Mouse (Mus musculus) embryonic facial prominence, embryonic 15.5 days (tissue): ENCODE results near the gene Bpifa5. TPM values are rescaled to one million over a fixed set of nuclear protein-coding genes. Genes with fewer than 3 reads are reported as not detected.
"Not testable (repeated sequence)": the region's sequence is repeated elsewhere in the genome, so short reads cannot be mapped to it uniquely, and the experiment has no call there.

Experiments used
- ATAC-seq: fragments of 200-750 bp; cut with Nextera tagmentation; 2 replicates; pipeline ENCODE4 v1.8.0; 2017; ENCODE audit warnings: low read depth, moderate TSS enrichment; ENCODE audit not compliant: insufficient number of reproducible peaks, low FRiP score, low TSS enrichment
- H3K27ac ChIP-seq: fragments of 300-500 bp; sonication (generic); replicated peaks from 2 replicates; pipeline ENCODE4 v1.5.1; 2015; ENCODE audit warnings: mild to moderate bottlenecking, inconsistent platforms
- H3K27me3 ChIP-seq: fragments of 300-500 bp; sonication (generic); 2 replicates; pipeline ENCODE4 v1.6.1; 2015; ENCODE audit warnings: inconsistent platforms
- H3K36me3 ChIP-seq: fragments of 300-500 bp; sonication (generic); 2 replicates; pipeline ENCODE4 v1.6.1; 2015; ENCODE audit warnings: mild to moderate bottlenecking, inconsistent platforms
- H3K4me1 ChIP-seq: fragments of 300-500 bp; sonication (generic); 2 replicates; pipeline ENCODE4 v1.6.1; 2015; ENCODE audit warnings: inconsistent platforms
- H3K4me2 ChIP-seq: fragments of 300-500 bp; sonication (generic); replicated peaks from 2 replicates; pipeline ENCODE4 v1.6.1; 2015; ENCODE audit warnings: mild to moderate bottlenecking, inconsistent platforms
- H3K4me3 ChIP-seq: fragments of 300-500 bp; sonication (generic); replicated peaks from 2 replicates; pipeline ENCODE4 v1.5.1; 2015; ENCODE audit warnings: mild to moderate bottlenecking, inconsistent platforms
- H3K9ac ChIP-seq: fragments of 300-500 bp; sonication (generic); 2 replicates; pipeline ENCODE4 v1.6.1; 2015; ENCODE audit warnings: inconsistent platforms
- H3K9me3 ChIP-seq: fragments of 300-500 bp; sonication (generic); replicated peaks from 2 replicates; pipeline ENCODE4 v1.6.1; 2016; ENCODE audit warnings: inconsistent platforms
- WGBS: fragments of 180-500 bp; shearing (Covaris S2); methylation state at CpG from one replicate; pipeline ENCODE4 v1.1.7; 2015; 5-methylcytosine and 5-hydroxymethylcytosine counted together
- polyA plus RNA-seq: library from polyadenylated mRNA; unstranded; fragments of >200 nt; fragmentation: Nextera tagmentation; extraction: Ambion mirVana; gene quantifications from 2 replicates; pipeline ENCODE4 v1.2.1, GENCODE M21; 2015

Bpifa5 gene
- not detected in 2 replicates for polyA plus RNA-seq

GRCm38 (mm10) chr2:154162307-154162706 lies at the start of gene Bpifa5:
Bpifa5 (plus strand) TSS chr2:154162607.
- no peak within 1 kb of the TSS for H3K27ac ChIP-seq
- no peak within 1 kb of the TSS for H3K4me3 ChIP-seq
- H3K4me1 ChIP-seq: no peaks in the 10 kb centered on the region
- no peak within 1 kb of the TSS for H3K4me2 ChIP-seq
- WGBS: 78% methylated on average over 8 of the region's 8 CpGs
- no peak for ATAC-seq
- H3K36me3 ChIP-seq: no peaks in the 10 kb centered on the region
- no peak within 1 kb of the TSS for H3K9ac ChIP-seq
- H3K9me3 ChIP-seq: no peaks in the 10 kb centered on the region
- no peaks in the 10 kb centered on the region for H3K27me3 ChIP-seq

- WGBS: 84% methylated on average over 3 of the region's 3 CpGs
- H3K36me3 ChIP-seq: no peaks in the 10 kb centered on the region
- H3K4me1 ChIP-seq: no peaks in the 10 kb centered on the region
- H3K27me3 ChIP-seq: no peaks in the 10 kb centered on the region
- ATAC-seq: no peak
- no peak overlapping the region for H3K4me2 ChIP-seq
- H3K9ac ChIP-seq: no peak overlapping the region
- H3K4me3 ChIP-seq: no peak overlapping the region
- H3K9me3 ChIP-seq: no peaks in the 10 kb centered on the region
- H3K27ac ChIP-seq: no peak overlapping the region
Measured at GRCm38 (mm10) chr2:154117381-154117780, 45.0 kb upstream of the Bpifa5 start.

GRCm38 (mm10) chr2:154130120-154130519 lies 32.3 kb upstream of the Bpifa5 start, which contains the start of gene Bpifa3:
Bpifa3 (plus strand) TSS chr2:154130336.
- no peaks in the 10 kb centered on the region for H3K9me3 ChIP-seq
- H3K36me3 ChIP-seq: no peaks in the 10 kb centered on the region
- no peaks in the 10 kb centered on the region for H3K27me3 ChIP-seq
- H3K4me1 ChIP-seq: no peaks in the 10 kb centered on the region
- H3K27ac ChIP-seq: no peak within 1 kb of the TSS
- no peak within 1 kb of the TSS for H3K4me3 ChIP-seq
- H3K9ac ChIP-seq: no peak within 1 kb of the TSS
- no peak within 1 kb of the TSS for H3K4me2 ChIP-seq
- WGBS: 60% methylated on average over 2 of the region's 2 CpGs
- no peak for ATAC-seq

GRCm38 (mm10) chr2:154142580-154142979 lies 19.8 kb upstream of the Bpifa5 start, which contains the start of gene Bpifa1:
Bpifa1 (plus strand) TSS chr2:154142880.
- Histone ChIP-seq H3K4me1 (no peaks in the 10 kb centered on the region), H3K27ac (no peak within 1 kb of the TSS), H3K4me3 (no peak within 1 kb of the TSS), H3K36me3 (no peaks in the 10 kb centered on the region), H3K9me3 (no peaks in the 10 kb centered on the region), H3K9ac (no peak within 1 kb of the TSS), H3K27me3 (no peaks in the 10 kb centered on the region), H3K4me2 (no peak within 1 kb of the TSS)
- ATAC-seq: no peak
- 79% methylated on average over 4 of the region's 4 CpGs for WGBS

GRCm38 (mm10) chr2:154143735-154144134 lies 18.7 kb upstream of the Bpifa5 start:
- Histone ChIP-seq H3K4me3 (no peak overlapping the region), H3K27me3 (no peaks in the 10 kb centered on the region), H3K4me1 (no peaks in the 10 kb centered on the region), H3K9me3 (no peaks in the 10 kb centered on the region), H3K9ac (no peak overlapping the region), H3K4me2 (no peak overlapping the region), H3K36me3 (no peaks in the 10 kb centered on the region), H3K27ac (no peak overlapping the region)
- ATAC-seq: no peak
- 72% methylated on average over 3 of the region's 3 CpGs for WGBS

- Histone ChIP-seq H3K4me1 (no peaks in the 10 kb centered on the region), H3K4me3 (no peak overlapping the region), H3K9me3 (no peaks in the 10 kb centered on the region), H3K27me3 (no peaks in the 10 kb centered on the region), H3K27ac (no peak overlapping the region), H3K36me3 (no peaks in the 10 kb centered on the region), H3K9ac (no peak overlapping the region), H3K4me2 (no peak overlapping the region)
- no peak for ATAC-seq
- 79% methylated on average over 4 of the region's 4 CpGs for WGBS
Measured at GRCm38 (mm10) chr2:154147496-154147895, 14.9 kb upstream of the Bpifa5 start.

- 25% methylated on average over 3 of the region's 3 CpGs for WGBS
- Histone ChIP-seq H3K4me2 (no peak overlapping the region), H3K9ac (no peak overlapping the region), H3K4me3 (no peak overlapping the region), H3K9me3 (no peaks in the 10 kb centered on the region), H3K27ac (no peak overlapping the region), H3K36me3 (no peaks in the 10 kb centered on the region), H3K27me3 (no peaks in the 10 kb centered on the region), H3K4me1 (no peaks in the 10 kb centered on the region)
- ATAC-seq: no peak
Measured at GRCm38 (mm10) chr2:154158433-154158832, 4.0 kb upstream of the Bpifa5 start.

- Histone ChIP-seq H3K9ac (no peak overlapping the region), H3K36me3 (no peaks in the 10 kb centered on the region), H3K27me3 (no peaks in the 10 kb centered on the region), H3K9me3 (no peaks in the 10 kb centered on the region), H3K4me2 (no peak overlapping the region), H3K27ac (no peak overlapping the region), H3K4me1 (no peaks in the 10 kb centered on the region), H3K4me3 (no peak overlapping the region)
- ATAC-seq: no peak
- 85% methylated on average over 5 of the region's 5 CpGs for WGBS
Measured at GRCm38 (mm10) chr2:154163306-154163705, 899 bp downstream of the Bpifa5 start.

GRCm38 (mm10) chr2:154169172-154169571 lies 6.8 kb downstream of the Bpifa5 start:
- no peak overlapping the region for H3K27ac ChIP-seq
- H3K4me1 ChIP-seq: no peaks in the 10 kb centered on the region
- no peak for ATAC-seq
- H3K4me2 ChIP-seq: no peak overlapping the region
- H3K9ac ChIP-seq: no peak overlapping the region
- no peaks in the 10 kb centered on the region for H3K36me3 ChIP-seq
- 71% methylated on average over 3 of the region's 3 CpGs for WGBS
- no peaks in the 10 kb centered on the region for H3K9me3 ChIP-seq
- H3K27me3 ChIP-seq: no peaks in the 10 kb centered on the region
- no peak overlapping the region for H3K4me3 ChIP-seq

- Histone ChIP-seq H3K36me3 (no peaks in the 10 kb centered on the region), H3K9me3 (no peaks in the 10 kb centered on the region), H3K27ac (no peak overlapping the region), H3K4me1 (no peaks in the 10 kb centered on the region), H3K4me2 (no peak overlapping the region), H3K27me3 (no peaks in the 10 kb centered on the region), H3K4me3 (no peak overlapping the region), H3K9ac (no peak overlapping the region)
- ATAC-seq: no peak
- WGBS: 75% methylated on average over 6 of the region's 6 CpGs
Measured at GRCm38 (mm10) chr2:154171621-154172020, 9.2 kb downstream of the Bpifa5 start.

- H3K4me1 ChIP-seq: no peaks in the 10 kb centered on the region
- WGBS: 29% methylated on average over 1 of the region's 1 CpGs
- H3K4me2 ChIP-seq: no peak overlapping the region
- no peak overlapping the region for H3K9ac ChIP-seq
- no peak overlapping the region for H3K4me3 ChIP-seq
- ATAC-seq: no peak
- H3K36me3 ChIP-seq: no peaks in the 10 kb centered on the region
- no peak overlapping the region for H3K27ac ChIP-seq
- no peaks in the 10 kb centered on the region for H3K27me3 ChIP-seq
- no peaks in the 10 kb centered on the region for H3K9me3 ChIP-seq
Measured at GRCm38 (mm10) chr2:154173313-154173712, 10.9 kb downstream of the Bpifa5 start.

GRCm38 (mm10) chr2:154181900-154182299 lies 19.5 kb downstream of the Bpifa5 start:
- 83% methylated on average over 7 of the region's 7 CpGs for WGBS
- not testable (repeated sequence) for H3K4me2 ChIP-seq, H3K27me3 ChIP-seq, ATAC-seq, H3K9me3 ChIP-seq, H3K9ac ChIP-seq, H3K27ac ChIP-seq, H3K36me3 ChIP-seq, H3K4me1 ChIP-seq, H3K4me3 ChIP-seq
